ENCODE assay signal across 9 mouse cellular contexts in the genomic region with DNA sequence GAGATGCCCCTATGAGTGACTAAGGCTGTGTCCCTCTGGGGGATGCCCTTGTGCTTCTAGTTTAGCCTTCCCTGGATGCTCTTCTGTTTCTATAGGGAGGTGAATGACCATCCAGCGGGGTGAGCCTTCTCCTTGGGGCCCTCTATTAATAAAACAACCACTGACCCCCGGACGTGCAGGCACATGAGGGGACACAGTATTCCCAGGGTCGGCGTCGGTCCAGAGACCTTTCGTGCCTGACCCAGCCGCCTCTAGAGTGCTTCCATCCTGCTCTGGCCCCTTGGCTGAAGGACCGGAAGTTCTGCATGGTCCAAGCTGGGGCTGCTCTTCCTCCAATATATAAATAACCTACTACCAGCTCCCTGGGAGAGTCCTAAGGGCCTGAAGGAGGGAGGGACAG. TPM values are rescaled to one million over a fixed set of nuclear protein-coding genes. Genes with fewer than 3 reads are reported as not detected.
A peak's percentile ranks its signal among the peaks of the same experiment; 100 is the strongest.
DNase-seq lines count a peak whose midpoint lies in the region; ATAC-seq lines count a peak whose summit lies in the region.
"Had no signal": no experiment of that assay in that cellular context is flagged by ENCODE, and none has a peak within 500 bp of the region (broad histone marks: within the 10 kb centered on the region; RNA-seq: fewer than 3 reads in every experiment).

No protein-coding gene starts in this region.

- peak; percentile 75 for ATAC-seq in heart, embryonic 16.5 days (replicated peaks; ENCODE audit: extremely low read depth, insufficient read depth, low FRiP score)
- ATAC-seq in activated CD4-positive, CD25-positive, alpha-beta regulatory T cell, adult 4 months = no peak

- peak overlapping the region; percentile 28; the same call in 1 of the 2 replicates for H3K27ac ChIP-seq in heart, embryonic 16.5 days (ENCODE audit: low read length)

- H3K4me3 ChIP-seq in heart, embryonic 16.5 days (ENCODE audit: low read length) = no peak overlapping the region

- WGBS in heart, embryonic 16.5 days = 55% methylated on average over 9 of the region's 9 CpGs

- H3K4me1 ChIP-seq in heart, embryonic 16.5 days (ENCODE audit: control insufficient read depth, insufficient read depth, low read length) = peaks cover 6% of the 10 kb centered on the region; the same call in 1 of the 2 replicates

- intact Hi-C loops in gastrocnemius, postnatal 14 days (cut with DNase I; ENCODE audit: low total_unique reads) = loop anchor here (2.0 kb wide), 1 partner anchor 210 kb away; no protein-coding TSS in a partner anchor

- H3K9ac ChIP-seq in heart, embryonic 16.5 days (ENCODE audit: low read length) = no peak overlapping the region

- DNase-seq in gastrocnemius, postnatal 14 days = peak; percentile 31
- no peak for DNase-seq in gastrocnemius, postnatal 4 days (ENCODE audit: low spot score in 2 of 2)
- DNase-seq in kidney, postnatal 10 days = peak; percentile 75
- peak; percentile 35 for DNase-seq in lung, postnatal 25 days (ENCODE audit: low spot score)
- no peak for DNase-seq in cerebellum, adult 18-20 months
- no peak for DNase-seq in spleen, adult 18-20 months
- DNase-seq: embryo, embryonic 11 days had no signal

- no peaks in the 10 kb centered on the region for H3K27me3 ChIP-seq in heart, embryonic 16.5 days (ENCODE audit: control insufficient read depth, insufficient read depth, low read length)

- no peaks in the 10 kb centered on the region for H3K9me3 ChIP-seq in heart, embryonic 16.5 days (replicated peaks; ENCODE audit: control insufficient read depth, low read length)

- no peaks in the 10 kb centered on the region for H3K36me3 ChIP-seq in heart, embryonic 16.5 days (ENCODE audit: control insufficient read depth, insufficient read depth)

- no peak overlapping the region for H3K4me2 ChIP-seq in heart, embryonic 16.5 days (ENCODE audit: low read depth, low read length)

RNA-seq across cellular contexts. Expression of a gene that starts 39.4 kb away (rescaled TPM):
- total RNA-seq in gastrocnemius, postnatal 14 days (2021) = 10 to 100 TPM; 17.5 to 20.9 TPM
- total RNA-seq in gastrocnemius, postnatal 4 days (2021) = 10 to 100 TPM; 36.4 to 39.2 TPM
- polyA plus RNA-seq in heart, embryonic 16.5 days (2015; fragmentation: Nextera tagmentation; extraction: Ambion mirVana) = 32.2 and 34.3 TPM in 2 replicates
- 10 to 100 TPM in 1 of 2 experiments, 1 to 10 TPM in 1; 9.2 to 14.3 TPM for polyA plus RNA-seq in activated CD4-positive, CD25-positive, alpha-beta regulatory T cell, adult 4 months (2017; shearing (Covaris generic))

RNA-seq across cellular contexts. Expression of a gene that starts 46.8 kb away (rescaled TPM):
- 10 to 100 TPM; 23.7 to 35.2 TPM for total RNA-seq in gastrocnemius, postnatal 14 days (2021)
- 100 to 1,000 TPM; 103 to 109 TPM for total RNA-seq in gastrocnemius, postnatal 4 days (2021)
- polyA plus RNA-seq in heart, embryonic 16.5 days (2015; fragmentation: Nextera tagmentation; extraction: Ambion mirVana) = 57.1 and 61.0 TPM in 2 replicates
- polyA plus RNA-seq in activated CD4-positive, CD25-positive, alpha-beta regulatory T cell, adult 4 months (2017; shearing (Covaris generic)) = 10 to 100 TPM; 27.7 to 43.4 TPM

Comparison
In these comparisons a context has a peak if more than half of its experiments do, and no peak if none do; other contexts are left out.
1. DNase-seq: peak in gastrocnemius, postnatal 14 days (single experiment), kidney, postnatal 10 days (single experiment) and lung, postnatal 25 days (single experiment); none in gastrocnemius, postnatal 4 days (0 of 2), cerebellum, adult 18-20 months (0 of 2) and spleen, adult 18-20 months (0 of 2).